Mouse (Mus musculus) liver, postnatal 0 days (tissue): ENCODE measurements around the gene Arhgef18. TPM values are rescaled to one million over a fixed set of nuclear protein-coding genes. Genes with fewer than 3 reads are reported as not detected.

ENCODE experiments used
- ATAC-seq: fragments of 200-750 bp; cut with Nextera tagmentation; 2 replicates; pipeline ENCODE4 v1.8.0; 2017; ENCODE audit warnings: mild to moderate bottlenecking, moderate library complexity
- DNase-seq: peaks from one replicate; pipeline ENCODE4 v3.0.0-alpha.2; 2016
- H3K27ac ChIP-seq: fragments of 300-500 bp; sonication (generic); 2 replicates; pipeline ENCODE4 v1.5.1; 2014; ENCODE audit warnings: antibody characterized with exemption, moderate library complexity, mild to moderate bottlenecking, low read depth
- H3K27me3 ChIP-seq: fragments of 300-500 bp; sonication (generic); 2 replicates; pipeline ENCODE4 v1.6.1; 2014; ENCODE audit warnings: low read length, control low read depth, mixed read lengths; ENCODE audit not compliant: insufficient read depth
- H3K36me3 ChIP-seq: fragments of 300-500 bp; sonication (generic); replicated peaks from 2 replicates; pipeline ENCODE4 v1.6.1; 2014; ENCODE audit warnings: mild to moderate bottlenecking, control low read depth, low read length, moderate library complexity, mixed read lengths; ENCODE audit not compliant: insufficient read depth
- H3K4me1 ChIP-seq: fragments of 300-500 bp; sonication (generic); 2 replicates; pipeline ENCODE4 v1.6.1; 2014; ENCODE audit warnings: antibody characterized with exemption, mild to moderate bottlenecking, control low read depth; ENCODE audit not compliant: insufficient read depth
- H3K4me2 ChIP-seq: fragments of 300-500 bp; sonication (generic); 2 replicates; pipeline ENCODE4 v1.6.1; 2014; ENCODE audit warnings: low read depth, mild to moderate bottlenecking, low read length, moderate library complexity, mixed read lengths
- H3K4me3 ChIP-seq: fragments of 300-500 bp; sonication (generic); 2 replicates; pipeline ENCODE4 v1.5.1; 2014; ENCODE audit warnings: low read depth, low read length
- H3K9ac ChIP-seq: fragments of 300-500 bp; sonication (generic); replicated peaks from 2 replicates; pipeline ENCODE4 v1.6.1; 2014; ENCODE audit warnings: mild to moderate bottlenecking, moderate library complexity
- H3K9me3 ChIP-seq: fragments of 300-500 bp; sonication (generic); 2 replicates; pipeline ENCODE4 v1.6.1; 2016; ENCODE audit warnings: mild to moderate bottlenecking, control low read depth, low read length, mixed read lengths
- CTCF ChIP-seq: sonication (generic); IDR thresholded peaks from 2 replicates; pipeline ENCODE4 v1.5.1; 2016; ENCODE audit warnings: antibody characterized with exemption, low read depth
- EP300 ChIP-seq: IDR thresholded peaks from 2 replicates; pipeline ENCODE4 v1.6.1; 2016; ENCODE audit warnings: antibody characterized with exemption, low read depth, mild to moderate bottlenecking
- WGBS: fragments of 180-500 bp; shearing (Covaris S2); extraction: QIAGEN DNeasy Blood & Tissue Kit; methylation state at CpG from one replicate; pipeline ENCODE4 v1.1.7; 2014; ENCODE audit not compliant: insufficient replicate concordance; 5-methylcytosine and 5-hydroxymethylcytosine counted together
- polyA plus RNA-seq: library from polyadenylated mRNA; unstranded; fragments of >200 nt; fragmentation: Nextera tagmentation; extraction: Ambion mirVana; gene quantifications from 2 replicates; pipeline ENCODE4 v1.2.1, GENCODE M21; 2015

Arhgef18 gene
- polyA plus RNA-seq, 1 experiment from 2014 or later: 1.9 TPM

- H3K4me1 ChIP-seq: peaks cover 11% of the 10 kb centered on the region
- no peak overlapping the region for H3K4me2 ChIP-seq
- H3K27ac ChIP-seq: no peak overlapping the region
- ATAC-seq (no peak), DNase-seq (no peak)
- no peak overlapping the region for H3K9ac ChIP-seq
- H3K9me3 ChIP-seq: no peaks in the 10 kb centered on the region
- 0 out of 2 replicates have a peak, but pooled peaks cover 3% of the 10 kb centered on the region for H3K36me3 ChIP-seq
- 88% methylated on average over 1 of the region's 1 CpGs for WGBS
- no peaks in the 10 kb centered on the region for H3K27me3 ChIP-seq
- TF ChIP-seq EP300 (no peak), CTCF (no peak)
- no peak overlapping the region for H3K4me3 ChIP-seq
Measured at GRCm38 (mm10) chr8:3389506-3389905, 3.3 kb upstream of the Arhgef18 start.

GRCm38 (mm10) chr8:3392293-3392692 lies 513 bp upstream of the Arhgef18 start:
- H3K27me3 ChIP-seq: no peaks in the 10 kb centered on the region
- WGBS: 39% methylated on average over 4 of the region's 4 CpGs
- H3K36me3 ChIP-seq: 0 out of 2 replicates have a peak, but pooled peaks cover 8% of the 10 kb centered on the region
- H3K4me3 ChIP-seq: peak overlapping the region; percentile 73
- peak overlapping the region; percentile 83 for H3K4me2 ChIP-seq
- ATAC-seq (no peak), DNase-seq (no peak)
- peak overlapping the region; percentile 77 for H3K9ac ChIP-seq
- H3K9me3 ChIP-seq: no peaks in the 10 kb centered on the region
- no peak overlapping the region for H3K27ac ChIP-seq
- H3K4me1 ChIP-seq: peaks cover 14% of the 10 kb centered on the region
- no peak for TF ChIP-seq CTCF
- no peak for TF ChIP-seq EP300

GRCm38 (mm10) chr8:3394600-3394999 lies 1.8 kb downstream of the Arhgef18 start:
- DNase-seq: no peak
- H3K4me1 ChIP-seq: peaks cover 14% of the 10 kb centered on the region
- no peaks in the 10 kb centered on the region for H3K27me3 ChIP-seq
- WGBS: 69% methylated on average over 6 of the region's 6 CpGs
- no peak overlapping the region for H3K9ac ChIP-seq
- H3K9me3 ChIP-seq: no peaks in the 10 kb centered on the region
- no peak overlapping the region for H3K4me3 ChIP-seq
- TF ChIP-seq EP300 (no peak), CTCF (no peak)
- no peak for ATAC-seq
- H3K36me3 ChIP-seq: peaks cover 10% of the 10 kb centered on the region; the same call in 1 of the 2 replicates
- no peak overlapping the region for H3K4me2 ChIP-seq
- H3K27ac ChIP-seq: no peak overlapping the region

GRCm38 (mm10) chr8:3395246-3395645 lies 2.4 kb downstream of the Arhgef18 start:
- Histone ChIP-seq H3K36me3 (peaks cover 10% of the 10 kb centered on the region; the same call in 1 of the 2 replicates), H3K4me1 (peaks cover 14% of the 10 kb centered on the region), H3K9me3 (no peaks in the 10 kb centered on the region), H3K9ac (no peak overlapping the region), H3K27ac (no peak overlapping the region), H3K27me3 (no peaks in the 10 kb centered on the region), H3K4me2 (no peak overlapping the region), H3K4me3 (no peak overlapping the region)
- ATAC-seq (no peak), DNase-seq (no peak)
- 65% methylated on average over 4 of the region's 4 CpGs for WGBS
- TF ChIP-seq EP300: no peak
- TF ChIP-seq CTCF: no peak

- Histone ChIP-seq H3K4me3 (no peak overlapping the region), H3K4me2 (no peak overlapping the region), H3K9me3 (no peaks in the 10 kb centered on the region), H3K36me3 (peaks cover 15% of the 10 kb centered on the region; the same call in 1 of the 2 replicates), H3K9ac (no peak overlapping the region), H3K27ac (no peak overlapping the region), H3K27me3 (no peaks in the 10 kb centered on the region), H3K4me1 (peaks cover 11% of the 10 kb centered on the region)
- no peak for TF ChIP-seq CTCF
- TF ChIP-seq EP300: no peak
- DNase-seq: no peak
- whole genome bisulfite sequencing: 66% methylated on average over 3 of the region's 3 CpGs
- no peak for ATAC-seq
Measured at GRCm38 (mm10) chr8:3397597-3397996, 4.8 kb downstream of the Arhgef18 start.

GRCm38 (mm10) chr8:3400509-3400908 lies 7.7 kb downstream of the Arhgef18 start:
- TF ChIP-seq EP300 (no peak), CTCF (no peak)
- 62% methylated on average over 2 of the region's 2 CpGs for WGBS
- H3K4me3 ChIP-seq: no peak overlapping the region
- no peak for ATAC-seq
- peaks cover 15% of the 10 kb centered on the region for H3K36me3 ChIP-seq
- H3K27me3 ChIP-seq: no peaks in the 10 kb centered on the region
- H3K9me3 ChIP-seq: no peaks in the 10 kb centered on the region
- no peaks in the 10 kb centered on the region; the same call in 1 of the 2 replicates for H3K4me1 ChIP-seq
- H3K9ac ChIP-seq: no peak overlapping the region
- H3K27ac ChIP-seq: no peak overlapping the region
- DNase-seq: no peak
- H3K4me2 ChIP-seq: no peak overlapping the region
